Comparison of ENCODE assay signal across 8 mouse cellular contexts in genomic region chr11:96145622-96146270, GRCm38 (mm10). TPM values are rescaled to one million over a fixed set of nuclear protein-coding genes. Genes with fewer than 3 reads are reported as not detected.
DNase-seq lines count a peak whose midpoint lies in the region; ATAC-seq and TF ChIP-seq lines count a peak whose summit lies in the region.

No protein-coding gene starts in this region.

- 5% methylated on average over 15 of the region's 15 CpGs for WGBS in thymus, adult 2 months
- 2% methylated on average over 15 of the region's 15 CpGs for WGBS in embryonic facial prominence, embryonic 10.5 days
- 2% methylated on average over 15 of the region's 15 CpGs for WGBS in limb, embryonic 15.5 days

- no peaks in the 10 kb centered on the region for H3K36me3 ChIP-seq in thymus, adult 2 months (ENCODE audit: control insufficient read depth, insufficient read depth, low read length)
- no peaks in the 10 kb centered on the region for H3K36me3 ChIP-seq in embryonic facial prominence, embryonic 10.5 days (replicated peaks)
- no peaks in the 10 kb centered on the region for H3K36me3 ChIP-seq in limb, embryonic 15.5 days
- no peaks in the 10 kb centered on the region; the same call in 1 of the 2 replicates for H3K36me3 ChIP-seq in testis, adult 2 months (ENCODE audit: control insufficient read depth, insufficient read depth, low read length)

- no peak overlapping the region for H3K27ac ChIP-seq in thymus, adult 2 months (ENCODE audit: control insufficient read depth, insufficient read depth, low read length)
- no peak overlapping the region for H3K27ac ChIP-seq in embryonic facial prominence, embryonic 10.5 days (replicated peaks)
- H3K27ac ChIP-seq in limb, embryonic 15.5 days: no peak overlapping the region
- H3K27ac ChIP-seq in testis, adult 2 months (ENCODE audit: control insufficient read depth, insufficient read depth, low read depth, low read length): no peak overlapping the region

- H3K9me3 ChIP-seq in embryonic facial prominence, embryonic 10.5 days: peaks cover 3% of the 10 kb centered on the region; the same call in 1 of the 2 replicates
- H3K9me3 ChIP-seq in limb, embryonic 15.5 days: no peaks in the 10 kb centered on the region

- peak; percentile 25 for DNase-seq in thymus, adult 2 months
- DNase-seq in thymus, adult 18-20 months: no peak
- peak; percentile 84 for DNase-seq in embryonic facial prominence, embryonic 10.5 days (ENCODE audit: low spot score)
- DNase-seq in heart, adult 9 months (ENCODE audit: low spot score in 2 of 2): peak; percentile 25 to 40
- DNase-seq in kidney, adult 8-10 months: peak; percentile 66 to 79
- peak; percentile 6 to 13 for DNase-seq in natural killer cell, adult 2 months (ENCODE audit: low spot score in 2 of 2)

- no peak overlapping the region for H3K4me3 ChIP-seq in thymus, adult 2 months (ENCODE audit: control insufficient read depth, insufficient read depth, low read length)
- peak overlapping the region; percentile 37; the same call in 1 of the 2 replicates for H3K4me3 ChIP-seq in embryonic facial prominence, embryonic 10.5 days
- peak overlapping the region; percentile 8; the same call in 1 of the 2 replicates for H3K4me3 ChIP-seq in limb, embryonic 15.5 days
- no peak overlapping the region for H3K4me3 ChIP-seq in testis, adult 2 months (ENCODE audit: control insufficient read depth, low read depth, low read length)

- 0 out of 2 replicates have a peak, but pooled peaks have one; percentile 22 for TF ChIP-seq CTCF in thymus, adult 2 months (IDR thresholded peaks at IDR 0.05; ENCODE audit: borderline replicate concordance, control insufficient read depth, extremely low read depth, insufficient read depth, low read length, poor library complexity)
- TF ChIP-seq CTCF in testis, adult 2 months (IDR thresholded peaks at IDR 0.05; ENCODE audit: control insufficient read depth, insufficient read depth, insufficient replicate concordance, low read depth, low read length): peak; percentile 62; the same call in 1 of the 2 replicates

- no peaks in the 10 kb centered on the region for H3K4me1 ChIP-seq in thymus, adult 2 months (replicated peaks; ENCODE audit: control insufficient read depth, insufficient read depth, low read length)
- H3K4me1 ChIP-seq in embryonic facial prominence, embryonic 10.5 days: peaks cover 20% of the 10 kb centered on the region
- peaks cover 5% of the 10 kb centered on the region; the same call in 1 of the 2 replicates for H3K4me1 ChIP-seq in limb, embryonic 15.5 days
- no peaks in the 10 kb centered on the region for H3K4me1 ChIP-seq in testis, adult 2 months (ENCODE audit: control insufficient read depth, insufficient read depth, low read length)

- no peak overlapping the region for H3K9ac ChIP-seq in limb, embryonic 15.5 days

- peak overlapping the region; percentile 32; the same call in 1 of the 2 replicates for H3K4me2 ChIP-seq in limb, embryonic 15.5 days

- ATAC-seq in limb, embryonic 15.5 days (ENCODE audit: insufficient number of reproducible peaks, low FRiP score, low TSS enrichment, low read depth): no peak

- H3K27me3 ChIP-seq in thymus, adult 2 months (ENCODE audit: control insufficient read depth, insufficient read depth, low read length): peaks cover 2% of the 10 kb centered on the region; the same call in 1 of the 2 replicates
- H3K27me3 ChIP-seq in embryonic facial prominence, embryonic 10.5 days (replicated peaks; ENCODE audit: low read depth, poor library complexity, severe bottlenecking): peaks cover 77% of the 10 kb centered on the region
- H3K27me3 ChIP-seq in limb, embryonic 15.5 days: peaks cover 50% of the 10 kb centered on the region
- no peaks in the 10 kb centered on the region for H3K27me3 ChIP-seq in testis, adult 2 months (ENCODE audit: control insufficient read depth, insufficient read depth, low read length)

- TF ChIP-seq POLR2A in thymus, adult 2 months (IDR thresholded peaks at IDR 0.05; ENCODE audit: control insufficient read depth, extremely low read depth, insufficient read depth, low read length, poor library complexity): no peak
- no peak for TF ChIP-seq POLR2A in testis, adult 2 months (IDR thresholded peaks at IDR 0.05; ENCODE audit: control insufficient read depth, low read depth, low read length)

RNA-seq across cellular contexts. Expression of gene Ttll6, which starts 12.2 kb away (rescaled TPM):
- polyA plus RNA-seq in thymus, adult 2 months (2012; rRNA removed): 0.17 and 0.28 TPM in 2 replicates
- not detected in 2 replicates for polyA plus RNA-seq in embryonic facial prominence, embryonic 10.5 days (2016; fragmentation: Nextera tagmentation; extraction: Ambion mirVana)
- not detected in 2 replicates for polyA plus RNA-seq in limb, embryonic 15.5 days (2015; fragmentation: Nextera tagmentation; extraction: Ambion mirVana)
- 90.4 and 94.5 TPM in 2 replicates for polyA plus RNA-seq in testis, adult 2 months (2012; rRNA removed)

RNA-seq across cellular contexts. Expression of gene Calcoco2, which starts 34.0 kb away (rescaled TPM):
- polyA plus RNA-seq in thymus, adult 2 months (2012; rRNA removed): not detected in 2 replicates
- polyA plus RNA-seq in embryonic facial prominence, embryonic 10.5 days (2016; fragmentation: Nextera tagmentation; extraction: Ambion mirVana): not detected in 2 replicates
- polyA plus RNA-seq in limb, embryonic 15.5 days (2015; fragmentation: Nextera tagmentation; extraction: Ambion mirVana): not detected in 2 replicates
- polyA plus RNA-seq in testis, adult 2 months (2012; rRNA removed): 0.08 and 0.15 TPM in 2 replicates

RNA-seq across cellular contexts. Expression of gene Hoxb13, which starts 48.4 kb away (rescaled TPM):
- polyA plus RNA-seq in thymus, adult 2 months (2012; rRNA removed): 0.40 and 0.59 TPM in 2 replicates
- polyA plus RNA-seq in embryonic facial prominence, embryonic 10.5 days (2016; fragmentation: Nextera tagmentation; extraction: Ambion mirVana): not detected in 2 replicates
- polyA plus RNA-seq in limb, embryonic 15.5 days (2015; fragmentation: Nextera tagmentation; extraction: Ambion mirVana): 0.12 TPM in 1 of 2 replicates, not detected in the other
- 0.04 TPM in 2 replicates for polyA plus RNA-seq in testis, adult 2 months (2012; rRNA removed)

Comparison
In these comparisons a context has a peak if more than half of its experiments do, and no peak if none do; other contexts are left out.
1. DNase-seq: peak in thymus, adult 2 months (single experiment), embryonic facial prominence, embryonic 10.5 days (single experiment), heart, adult 9 months (2 of 2), kidney, adult 8-10 months (2 of 2) and natural killer cell, adult 2 months (2 of 2); none in thymus, adult 18-20 months (0 of 2).
2. H3K4me3 ChIP-seq: peak in embryonic facial prominence, embryonic 10.5 days (single experiment) and limb, embryonic 15.5 days (single experiment); none in thymus, adult 2 months (single experiment) and testis, adult 2 months (single experiment).
3. RNA of gene Ttll6, which starts 12.2 kb away (polyA plus RNA-seq): 90.4 to 94.5 TPM in testis, adult 2 months; 0.17 to 0.28 TPM in thymus, adult 2 months, not detected in limb, embryonic 15.5 days and not detected in embryonic facial prominence, embryonic 10.5 days; every median in the first group is over 10 times any median in the second.